Mouse (Mus musculus) midbrain, embryonic 15.5 days (tissue): ENCODE data around the gene Fndc8. TPM values are rescaled to one million over a fixed set of nuclear protein-coding genes. Genes with fewer than 3 reads are reported as not detected.

Experiments used
- ATAC-seq: fragments of 200-750 bp; cut with Nextera tagmentation; replicated peaks from 2 replicates; pipeline ENCODE4 v1.8.0; 2017; ENCODE audit warnings: moderate TSS enrichment
- H3K27ac ChIP-seq: fragments of 300-500 bp; sonication (generic); 2 replicates; pipeline ENCODE4 v1.5.1; 2015; ENCODE audit warnings: mild to moderate bottlenecking, inconsistent platforms
- H3K27me3 ChIP-seq: fragments of 300-500 bp; sonication (generic); replicated peaks from 2 replicates; pipeline ENCODE4 v1.6.1; 2015; ENCODE audit warnings: inconsistent platforms
- H3K36me3 ChIP-seq: fragments of 300-500 bp; sonication (generic); replicated peaks from 2 replicates; pipeline ENCODE4 v1.6.1; 2015; ENCODE audit warnings: inconsistent platforms
- H3K4me1 ChIP-seq: fragments of 300-500 bp; sonication (generic); 2 replicates; pipeline ENCODE4 v1.6.1; 2015; ENCODE audit warnings: inconsistent platforms
- H3K4me2 ChIP-seq: fragments of 300-500 bp; sonication (generic); 2 replicates; pipeline ENCODE4 v1.6.1; 2015; ENCODE audit warnings: inconsistent platforms, mild to moderate bottlenecking, moderate library complexity
- H3K4me3 ChIP-seq: fragments of 300-500 bp; sonication (generic); 2 replicates; pipeline ENCODE4 v1.5.1; 2015; ENCODE audit warnings: mild to moderate bottlenecking, inconsistent platforms
- H3K9ac ChIP-seq: fragments of 300-500 bp; sonication (generic); 2 replicates; pipeline ENCODE4 v1.6.1; 2015; ENCODE audit warnings: mild to moderate bottlenecking, inconsistent platforms
- H3K9me3 ChIP-seq: fragments of 300-500 bp; sonication (generic); 2 replicates; pipeline ENCODE4 v1.6.1; 2016; ENCODE audit warnings: inconsistent platforms
- WGBS: fragments of 180-500 bp; shearing (Covaris S2); methylation state at CpG from one replicate; pipeline ENCODE4 v1.1.7; 2015; ENCODE audit warnings: mixed read lengths; 5-methylcytosine and 5-hydroxymethylcytosine counted together
- polyA plus RNA-seq: library from polyadenylated mRNA; unstranded; fragments of >200 nt; fragmentation: Nextera tagmentation; extraction: Ambion mirVana; gene quantifications from 2 replicates; pipeline ENCODE4 v1.2.1, GENCODE M21; 2015

Fndc8 gene
- 0.78 and 1.2 TPM in 2 replicates for polyA plus RNA-seq

DNA sequence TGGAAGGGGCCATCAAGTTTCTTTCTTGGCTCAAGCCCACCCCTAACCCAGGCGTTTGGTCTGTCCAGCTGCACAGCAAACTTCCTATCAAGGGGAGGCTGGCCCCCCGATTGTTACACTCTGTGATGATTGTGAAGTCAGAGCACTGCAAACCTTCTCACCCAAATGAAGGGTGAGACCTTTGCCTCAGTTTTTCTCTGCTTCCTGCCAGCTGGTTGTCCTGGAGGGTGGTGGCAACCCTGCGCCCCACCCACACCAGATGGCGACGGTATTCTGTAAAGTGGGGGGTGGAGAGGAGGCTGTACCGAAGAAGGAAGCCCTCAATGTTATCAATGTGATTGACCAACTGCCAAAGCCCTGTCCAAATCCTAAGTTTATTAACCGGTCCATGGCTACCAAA is at the start of gene Fndc8:
TSS of gene Fndc8 (plus strand) at position 189 of the 400 bp plus-strand sequence.
- ATAC-seq = no peak
- WGBS = 69% methylated on average over 7 of the region's 7 CpGs
- H3K36me3 ChIP-seq = no peaks in the 10 kb centered on the region
- H3K27ac ChIP-seq = no peak within 1 kb of the TSS
- H3K27me3 ChIP-seq = peaks cover 10% of the 10 kb centered on the region
- peaks cover 22% of the 10 kb centered on the region for H3K4me1 ChIP-seq
- no peak within 1 kb of the TSS for H3K4me3 ChIP-seq
- H3K9me3 ChIP-seq = no peaks in the 10 kb centered on the region
- no peak within 1 kb of the TSS for H3K9ac ChIP-seq
- no peak within 1 kb of the TSS for H3K4me2 ChIP-seq

DNA sequence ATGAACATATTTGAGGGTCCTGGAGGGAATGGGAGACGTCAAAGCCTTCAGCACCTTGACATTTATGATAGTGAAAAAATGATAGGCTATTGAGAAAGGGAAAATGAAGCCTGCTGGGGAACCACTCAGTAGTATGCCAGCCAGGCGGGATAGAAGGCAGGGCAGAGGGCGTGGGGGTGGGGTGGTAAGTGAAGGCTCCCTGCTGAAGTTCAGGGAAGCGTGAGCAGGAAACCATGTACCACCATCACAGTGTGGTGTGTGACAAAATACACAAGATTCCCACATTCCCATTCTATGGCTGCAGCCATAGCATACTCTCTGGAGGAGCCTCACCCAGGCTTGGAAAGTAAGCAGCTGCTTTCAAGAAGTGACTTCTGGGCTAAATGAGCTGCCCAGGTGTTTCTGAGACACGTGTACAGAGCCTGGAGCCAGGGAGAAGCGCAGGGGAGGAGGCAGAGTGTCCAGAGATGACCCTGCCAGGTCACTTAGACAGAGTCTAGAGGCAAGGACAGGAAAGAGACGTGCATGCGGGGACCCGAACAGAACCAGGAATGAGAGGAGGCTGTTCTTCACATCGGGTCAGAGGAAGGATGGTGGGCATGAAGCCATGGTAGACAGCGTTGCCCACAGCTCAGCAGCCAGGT is 47.0 kb upstream of the Fndc8 start:
- no peak overlapping the region for H3K27ac ChIP-seq
- ATAC-seq = no peak
- H3K9me3 ChIP-seq = no peaks in the 10 kb centered on the region
- H3K4me3 ChIP-seq = no peak overlapping the region
- H3K36me3 ChIP-seq = no peaks in the 10 kb centered on the region
- WGBS = 63% methylated on average over 11 of the region's 11 CpGs
- H3K27me3 ChIP-seq = no peaks in the 10 kb centered on the region
- peak overlapping the region; percentile 44; the same call in 1 of the 2 replicates for H3K4me2 ChIP-seq
- H3K9ac ChIP-seq = no peak overlapping the region
- H3K4me1 ChIP-seq = peaks cover 13% of the 10 kb centered on the region

DNA sequence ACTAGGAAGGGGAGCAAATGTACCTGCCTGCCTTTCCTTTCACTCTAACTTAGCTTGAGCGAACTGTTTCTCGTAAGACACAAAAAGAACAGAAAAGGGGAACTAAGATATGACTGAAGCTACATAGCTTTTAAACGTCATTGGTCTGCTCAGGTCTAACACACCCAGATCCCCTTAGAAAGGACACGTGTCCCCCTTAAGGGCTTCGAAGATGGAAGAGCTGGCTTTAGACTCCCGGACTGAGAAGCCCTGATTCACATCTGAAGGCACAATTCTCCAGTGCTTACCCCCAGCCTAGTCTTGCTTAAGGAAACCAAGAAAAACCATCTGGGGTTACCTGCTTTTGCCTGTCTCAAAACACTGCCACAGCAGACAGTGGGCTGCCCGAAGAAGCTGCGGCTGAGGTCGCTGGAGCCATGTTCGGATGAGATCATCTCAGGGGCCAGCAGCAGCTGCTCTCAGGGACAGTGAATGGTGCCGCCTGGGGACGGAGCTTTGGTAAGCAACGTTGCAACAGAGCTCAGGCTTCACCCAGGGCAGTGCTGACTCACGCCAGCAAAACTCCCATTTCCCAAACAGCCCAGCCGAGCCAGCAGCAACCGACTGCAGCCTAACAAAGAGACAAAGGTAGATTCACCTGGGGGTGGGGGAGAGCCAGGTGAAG is 46.4 kb upstream of the Fndc8 start:
- Histone ChIP-seq H3K4me3 (peak overlapping the region; percentile 14), H3K9me3 (no peaks in the 10 kb centered on the region), H3K4me1 (peaks cover 18% of the 10 kb centered on the region), H3K4me2 (peak overlapping the region; percentile 44), H3K36me3 (no peaks in the 10 kb centered on the region), H3K27ac (peak overlapping the region; percentile 39), H3K27me3 (no peaks in the 10 kb centered on the region), H3K9ac (peak overlapping the region; percentile 27)
- 25% methylated on average over 16 of the region's 16 CpGs for WGBS
- ATAC-seq = 0 out of 2 replicates have a peak, but pooled peaks have one; percentile 45

DNA sequence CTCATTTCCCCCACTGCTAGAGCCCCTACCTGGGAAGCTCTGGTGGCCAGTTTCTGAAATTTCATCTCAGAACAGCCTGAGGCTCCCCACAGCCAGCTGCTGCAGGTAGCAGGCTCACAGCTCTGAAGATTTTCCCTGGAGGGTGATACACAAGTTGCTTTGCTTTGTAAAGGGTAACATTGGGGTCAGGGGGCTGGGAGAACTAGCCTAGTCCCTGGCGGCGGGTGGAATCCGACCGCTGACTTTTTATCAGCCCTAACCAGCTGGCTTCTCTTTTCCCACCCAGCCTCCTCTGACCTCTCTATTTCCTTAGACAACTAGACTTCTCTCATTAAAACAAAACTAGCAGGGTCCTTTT is 45.9 kb upstream of the Fndc8 start:
- Histone ChIP-seq H3K36me3 (no peaks in the 10 kb centered on the region), H3K27ac (peak overlapping the region; percentile 39), H3K4me2 (peak overlapping the region; percentile 44), H3K9me3 (no peaks in the 10 kb centered on the region), H3K4me1 (peaks cover 18% of the 10 kb centered on the region), H3K27me3 (no peaks in the 10 kb centered on the region), H3K4me3 (peak overlapping the region; percentile 14), H3K9ac (peak overlapping the region; percentile 27; the same call in 1 of the 2 replicates)
- WGBS = 33% methylated on average over 4 of the region's 4 CpGs
- no peak for ATAC-seq

DNA sequence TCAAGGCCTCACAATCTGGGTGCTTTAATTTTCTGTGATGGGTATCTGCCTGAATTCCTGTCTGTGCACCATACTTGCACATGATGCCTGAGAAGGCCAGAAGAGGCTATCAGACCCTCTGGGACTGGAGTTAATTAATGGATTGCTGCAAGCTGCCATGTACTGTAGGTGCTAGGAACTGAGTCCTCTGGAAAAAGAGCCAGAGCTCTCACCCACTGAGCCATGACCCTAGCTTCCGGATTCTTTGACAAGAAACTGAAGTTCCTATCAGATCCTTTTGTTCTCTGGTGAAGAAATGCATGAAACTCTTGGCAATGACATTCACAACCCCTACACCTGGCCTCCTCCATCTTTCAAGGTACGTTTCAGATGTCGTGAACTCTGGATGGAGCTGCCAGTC is 45.0 kb upstream of the Fndc8 start:
- peaks cover 23% of the 10 kb centered on the region for H3K4me1 ChIP-seq
- ATAC-seq = no peak
- H3K4me2 ChIP-seq = no peak overlapping the region
- H3K36me3 ChIP-seq = no peaks in the 10 kb centered on the region
- H3K9me3 ChIP-seq = no peaks in the 10 kb centered on the region
- H3K9ac ChIP-seq = no peak overlapping the region
- no peak overlapping the region for H3K27ac ChIP-seq
- H3K27me3 ChIP-seq = no peaks in the 10 kb centered on the region
- 72% methylated on average over 3 of the region's 3 CpGs for WGBS
- H3K4me3 ChIP-seq = no peak overlapping the region

DNA sequence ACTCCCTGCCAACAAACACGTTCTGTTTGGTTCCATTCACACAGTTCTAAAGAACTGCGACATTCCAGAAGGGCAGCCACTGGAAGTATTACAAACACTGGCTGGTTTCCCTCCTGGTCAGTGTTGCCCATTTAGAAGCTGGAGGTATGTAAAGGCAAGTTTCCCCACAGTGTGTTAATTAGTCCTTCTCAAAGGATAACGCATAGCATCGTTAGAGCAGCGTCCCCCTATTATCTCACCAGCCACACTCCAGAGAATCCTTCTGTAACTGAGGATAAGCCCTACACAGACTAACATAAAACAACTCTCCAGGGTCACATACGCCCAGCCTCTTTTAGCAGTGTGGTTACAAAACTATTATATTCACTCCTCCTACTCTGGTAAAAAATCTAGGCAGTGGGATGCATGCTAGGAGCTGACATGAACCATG is 44.3 kb upstream of the Fndc8 start:
- Histone ChIP-seq H3K27me3 (no peaks in the 10 kb centered on the region), H3K4me1 (peaks cover 23% of the 10 kb centered on the region), H3K4me3 (no peak overlapping the region), H3K9ac (no peak overlapping the region), H3K36me3 (no peaks in the 10 kb centered on the region), H3K9me3 (no peaks in the 10 kb centered on the region), H3K27ac (no peak overlapping the region), H3K4me2 (no peak overlapping the region)
- no peak for ATAC-seq
- WGBS = 19% methylated on average over 6 of the region's 6 CpGs

DNA sequence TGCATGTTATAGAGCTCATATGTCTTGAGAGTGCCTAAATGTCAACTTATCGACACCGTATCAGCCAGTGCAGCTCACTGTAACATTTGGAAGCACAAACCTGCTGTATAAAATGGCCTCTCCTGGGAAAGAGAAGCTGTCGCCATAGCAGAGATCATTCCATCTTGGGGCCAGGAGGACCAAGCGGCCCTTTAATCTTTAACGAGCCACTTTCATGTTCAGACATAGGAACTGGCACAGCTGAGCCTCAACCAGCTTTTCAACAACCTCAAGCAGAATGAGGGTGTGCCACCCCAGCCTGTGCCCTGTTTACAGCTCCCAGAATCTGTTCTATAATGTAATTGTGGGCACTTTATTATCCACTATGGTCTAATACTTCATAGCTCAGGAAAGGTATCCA is 41.7 kb upstream of the Fndc8 start:
- H3K9me3 ChIP-seq = no peaks in the 10 kb centered on the region
- no peak for ATAC-seq
- no peak overlapping the region for H3K4me3 ChIP-seq
- peaks cover 20% of the 10 kb centered on the region for H3K4me1 ChIP-seq
- no peak overlapping the region for H3K4me2 ChIP-seq
- no peak overlapping the region for H3K9ac ChIP-seq
- no peaks in the 10 kb centered on the region for H3K36me3 ChIP-seq
- WGBS = 47% methylated on average over 5 of the region's 5 CpGs
- no peaks in the 10 kb centered on the region for H3K27me3 ChIP-seq
- H3K27ac ChIP-seq = 0 out of 2 replicates have a peak overlapping the region, but pooled peaks have one; percentile 31

DNA sequence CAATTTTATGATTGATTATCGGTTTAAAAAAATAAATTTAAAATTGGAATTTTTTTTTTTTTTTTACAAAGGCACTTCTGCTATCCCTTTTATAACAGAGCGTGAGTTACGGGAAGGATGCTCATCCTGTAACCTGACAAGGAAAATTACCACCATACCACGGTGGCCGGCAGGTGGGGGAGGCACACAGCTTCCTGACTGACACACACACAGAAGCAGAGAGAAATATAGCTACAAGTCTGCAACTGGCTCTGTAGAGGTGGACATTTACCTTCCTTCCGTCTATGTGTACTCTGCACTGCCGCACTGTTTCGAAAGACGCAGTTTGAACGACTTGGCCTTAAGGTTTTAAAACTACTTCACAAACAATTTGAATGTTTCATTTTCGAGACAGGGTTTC is 39.8 kb upstream of the Fndc8 start:
- 86% methylated on average over 11 of the region's 11 CpGs for WGBS
- Histone ChIP-seq H3K27ac (no peak overlapping the region), H3K4me2 (no peak overlapping the region), H3K9me3 (no peaks in the 10 kb centered on the region), H3K36me3 (no peaks in the 10 kb centered on the region), H3K27me3 (no peaks in the 10 kb centered on the region), H3K4me1 (0 out of 2 replicates have a peak, but pooled peaks cover 11% of the 10 kb centered on the region), H3K9ac (no peak overlapping the region), H3K4me3 (no peak overlapping the region)
- no peak for ATAC-seq

DNA sequence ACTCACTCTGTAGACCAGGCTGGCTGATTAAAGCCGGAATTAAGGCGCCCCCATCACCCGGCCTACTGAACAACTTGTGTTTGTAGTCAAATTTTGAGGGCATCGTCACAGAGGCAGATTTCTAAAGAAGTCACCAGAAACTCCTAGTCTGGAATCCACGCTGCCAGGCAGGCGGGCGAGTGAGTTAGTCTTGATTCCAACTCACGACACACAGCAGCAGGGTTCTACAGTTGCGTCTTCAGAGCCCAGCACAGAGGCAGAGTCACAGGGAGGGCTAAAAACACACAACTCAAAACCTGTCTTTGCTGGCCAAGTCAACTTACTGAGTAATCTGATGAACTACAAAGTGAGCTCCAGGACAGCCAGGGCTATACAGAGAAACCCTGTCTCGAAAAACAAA is 39.4 kb upstream of the Fndc8 start:
- Histone ChIP-seq H3K27me3 (no peaks in the 10 kb centered on the region), H3K9ac (no peak overlapping the region), H3K4me3 (no peak overlapping the region), H3K4me2 (no peak overlapping the region), H3K27ac (no peak overlapping the region), H3K36me3 (no peaks in the 10 kb centered on the region), H3K9me3 (no peaks in the 10 kb centered on the region), H3K4me1 (0 out of 2 replicates have a peak, but pooled peaks cover 11% of the 10 kb centered on the region)
- ATAC-seq = no peak
- WGBS = 83% methylated on average over 10 of the region's 10 CpGs

DNA sequence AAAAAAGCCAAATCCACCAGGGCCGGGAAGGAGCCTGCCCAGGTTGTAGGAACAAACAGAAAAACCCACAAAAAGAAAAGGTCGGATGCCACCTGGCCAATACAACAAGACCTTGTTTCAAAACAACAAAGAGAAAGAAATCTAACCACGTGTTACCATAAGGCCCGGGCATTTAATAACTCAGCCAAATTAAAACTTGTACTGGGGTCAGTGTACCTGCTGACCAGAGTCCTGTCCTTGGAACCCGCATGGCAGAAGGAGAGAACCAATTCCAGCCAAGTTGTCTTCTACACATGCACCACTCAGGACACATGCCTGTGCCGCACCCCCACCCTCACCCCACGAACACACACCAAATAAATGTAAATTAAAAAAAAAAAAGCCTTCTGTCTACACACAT is 39.0 kb upstream of the Fndc8 start:
- H3K4me1 ChIP-seq = 0 out of 2 replicates have a peak, but pooled peaks cover 11% of the 10 kb centered on the region
- ATAC-seq = no peak
- no peak overlapping the region for H3K4me3 ChIP-seq
- H3K36me3 ChIP-seq = no peaks in the 10 kb centered on the region
- WGBS = 90% methylated on average over 7 of the region's 7 CpGs
- H3K4me2 ChIP-seq = no peak overlapping the region
- no peaks in the 10 kb centered on the region for H3K27me3 ChIP-seq
- no peak overlapping the region for H3K27ac ChIP-seq
- H3K9ac ChIP-seq = no peak overlapping the region
- H3K9me3 ChIP-seq = no peaks in the 10 kb centered on the region

DNA sequence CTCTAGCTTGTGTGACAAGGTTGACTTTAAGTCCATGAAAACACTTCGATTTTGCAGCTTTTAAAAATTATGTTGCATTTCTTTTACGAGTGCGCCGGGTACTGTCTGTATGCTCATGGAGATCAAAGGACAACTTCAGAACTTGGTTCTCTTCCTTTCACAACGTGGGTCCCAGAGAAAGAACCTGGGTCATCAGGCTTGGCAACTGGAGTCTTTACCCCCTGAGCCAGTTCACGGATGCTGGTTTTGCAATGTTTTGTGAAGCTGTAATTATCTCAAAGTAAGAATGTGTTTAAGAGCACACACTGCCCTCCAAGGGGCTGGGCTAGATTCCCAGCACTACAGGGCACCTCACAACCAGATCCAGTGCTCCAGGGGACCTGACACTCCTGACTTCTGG is 37.8 kb upstream of the Fndc8 start:
- H3K27me3 ChIP-seq = no peaks in the 10 kb centered on the region
- H3K27ac ChIP-seq = no peak overlapping the region
- H3K36me3 ChIP-seq = no peaks in the 10 kb centered on the region
- ATAC-seq = no peak
- no peak overlapping the region for H3K4me2 ChIP-seq
- WGBS = 90% methylated on average over 6 of the region's 6 CpGs
- H3K4me1 ChIP-seq = 0 out of 2 replicates have a peak, but pooled peaks cover 11% of the 10 kb centered on the region
- H3K4me3 ChIP-seq = no peak overlapping the region
- H3K9me3 ChIP-seq = no peaks in the 10 kb centered on the region
- no peak overlapping the region for H3K9ac ChIP-seq

DNA sequence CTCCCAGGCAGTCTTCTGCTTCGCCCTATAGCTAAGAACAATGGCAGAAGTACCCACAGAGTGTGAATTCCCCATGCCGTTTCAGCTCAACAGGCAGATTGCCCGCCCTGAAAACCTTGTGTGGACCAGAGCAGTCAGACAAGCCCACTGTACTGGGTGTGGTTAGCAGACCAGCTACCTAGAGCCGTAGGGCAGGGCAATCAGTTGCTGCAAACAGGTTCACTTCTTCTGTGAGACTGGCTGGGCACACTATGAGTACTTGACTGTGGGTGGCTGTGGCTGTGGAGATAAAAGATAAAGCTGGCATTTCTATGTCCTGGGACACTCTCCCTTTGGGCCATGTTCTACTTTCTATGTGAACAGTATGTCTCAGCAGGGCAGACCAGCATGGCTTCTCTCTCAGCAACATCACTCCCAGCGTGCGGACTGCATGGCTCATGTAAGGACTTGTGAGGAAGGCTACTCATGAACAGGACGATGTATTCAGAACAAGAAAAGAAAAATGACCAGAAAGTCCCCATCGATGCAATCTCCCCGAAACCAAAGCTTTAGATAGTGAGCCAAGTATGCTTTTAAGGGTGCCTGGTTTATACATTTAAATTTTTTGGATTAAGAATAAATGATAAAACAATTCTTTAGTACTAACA is 36.5 kb upstream of the Fndc8 start:
- 76% methylated on average over 9 of the region's 9 CpGs for WGBS
- H3K4me2 ChIP-seq = no peak overlapping the region
- ATAC-seq = no peak
- H3K4me1 ChIP-seq = 0 out of 2 replicates have a peak, but pooled peaks cover 5% of the 10 kb centered on the region
- no peaks in the 10 kb centered on the region for H3K36me3 ChIP-seq
- no peak overlapping the region for H3K9ac ChIP-seq
- H3K9me3 ChIP-seq = no peaks in the 10 kb centered on the region
- H3K4me3 ChIP-seq = no peak overlapping the region
- no peaks in the 10 kb centered on the region for H3K27me3 ChIP-seq
- no peak overlapping the region for H3K27ac ChIP-seq
